Comparison of ENCODE assay signal across 7 mouse cellular contexts in the genomic region with DNA sequence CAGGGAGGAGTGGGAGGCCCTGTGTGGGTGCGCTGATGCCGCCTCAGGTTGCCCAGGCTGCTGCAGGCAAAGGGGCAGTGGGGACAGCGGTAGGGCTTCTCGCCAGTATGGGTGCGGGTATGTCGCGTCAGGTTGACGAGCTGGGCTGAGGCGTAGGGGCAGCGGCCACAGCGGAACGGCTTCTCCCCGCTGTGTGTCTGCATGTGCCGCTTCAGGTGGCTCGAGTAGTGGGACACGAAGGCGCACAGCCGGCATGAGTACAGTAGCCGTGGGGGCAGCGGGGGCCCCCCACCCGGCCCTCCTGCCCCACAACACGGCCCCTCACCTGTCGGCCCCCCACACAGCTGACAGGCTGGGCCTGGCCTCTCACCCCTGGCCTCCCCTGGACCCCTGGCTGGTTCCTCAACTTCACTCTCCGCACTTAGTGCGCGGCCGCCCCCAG. TPM values are rescaled to one million over a fixed set of nuclear protein-coding genes. Genes with fewer than 3 reads are reported as not detected.
A peak's percentile ranks its signal among the peaks of the same experiment; 100 is the strongest.
DNase-seq lines count a peak whose midpoint lies in the region; ATAC-seq and TF ChIP-seq lines count a peak whose summit lies in the region.

No protein-coding gene starts in this region.

- peak overlapping the region; percentile 87; the same call in 1 of the 2 replicates for H3K4me2 ChIP-seq in kidney, embryonic 16.5 days (replicated peaks; ENCODE audit: low read depth, low read length)
- H3K4me2 ChIP-seq in forebrain, embryonic 15.5 days (replicated peaks): no peak overlapping the region
- H3K4me2 ChIP-seq in liver, postnatal 0 days (ENCODE audit: low read depth, low read length): peak overlapping the region; percentile 97; the same call in 1 of the 2 replicates

- no peak for DNase-seq in kidney, adult 8-10 months
- DNase-seq in liver, postnatal 0 days: no peak
- no peak for DNase-seq in spleen, postnatal 10 days (ENCODE audit: low spot score in 2 of 2)

- TF ChIP-seq CTCF in bone marrow macrophage, adult 2 months (IDR thresholded peaks at IDR 0.05; ENCODE audit: low read depth, low read length): no peak
- no peak for TF ChIP-seq CTCF in liver, postnatal 0 days (IDR thresholded peaks at IDR 0.05; ENCODE audit: low read depth)

- no peak for ATAC-seq in kidney, embryonic 16.5 days (ENCODE audit: low FRiP score, low TSS enrichment)
- no peak for ATAC-seq in forebrain, embryonic 15.5 days (replicated peaks)
- ATAC-seq in liver, postnatal 0 days: no peak
- ATAC-seq in monocyte, adult 5-6 weeks (replicated peaks; ENCODE audit: insufficient number of reproducible peaks, low FRiP score, low TSS enrichment, poor library complexity, severe bottlenecking): no peak

- H3K9me3 ChIP-seq in kidney, embryonic 16.5 days (ENCODE audit: low read length): peaks cover 6% of the 10 kb centered on the region
- H3K9me3 ChIP-seq in forebrain, embryonic 15.5 days: 0 out of 2 replicates have a peak, but pooled peaks cover 5% of the 10 kb centered on the region
- peaks cover 3% of the 10 kb centered on the region; the same call in 1 of the 2 replicates for H3K9me3 ChIP-seq in liver, postnatal 0 days (ENCODE audit: low read length)

- WGBS in kidney, embryonic 16.5 days: 83% methylated on average over 27 of the region's 27 CpGs
- 91% methylated on average over 27 of the region's 27 CpGs for WGBS in forebrain, embryonic 15.5 days
- 87% methylated on average over 27 of the region's 27 CpGs for WGBS in liver, postnatal 0 days (ENCODE audit: insufficient replicate concordance)

- peaks cover 21% of the 10 kb centered on the region for H3K4me1 ChIP-seq in kidney, embryonic 16.5 days (ENCODE audit: insufficient read depth, low read length)
- peaks cover 39% of the 10 kb centered on the region for H3K4me1 ChIP-seq in bone marrow macrophage, adult 2 months (ENCODE audit: control insufficient read depth, insufficient read depth, low read length)
- H3K4me1 ChIP-seq in forebrain, embryonic 15.5 days: peaks cover 22% of the 10 kb centered on the region
- H3K4me1 ChIP-seq in liver, postnatal 0 days (ENCODE audit: insufficient read depth): peaks cover 19% of the 10 kb centered on the region

- H3K4me3 ChIP-seq in kidney, embryonic 16.5 days (ENCODE audit: low read length): no peak overlapping the region
- H3K4me3 ChIP-seq in bone marrow macrophage, adult 2 months (ENCODE audit: insufficient read depth, low read length): peak overlapping the region; percentile 38
- peak overlapping the region; percentile 99 for H3K4me3 ChIP-seq in forebrain, embryonic 15.5 days
- H3K4me3 ChIP-seq in liver, postnatal 0 days (ENCODE audit: low read depth, low read length): 0 out of 2 replicates have a peak overlapping the region, but pooled peaks have one; percentile 70

- TF ChIP-seq POLR2A in bone marrow macrophage, adult 2 months (IDR thresholded peaks at IDR 0.05; ENCODE audit: borderline replicate concordance, low read depth, low read length): no peak

- H3K9ac ChIP-seq in kidney, embryonic 16.5 days (replicated peaks; ENCODE audit: low read length): no peak overlapping the region
- H3K9ac ChIP-seq in forebrain, embryonic 15.5 days (replicated peaks): no peak overlapping the region
- peak overlapping the region; percentile 89; the same call in 1 of the 2 replicates for H3K9ac ChIP-seq in liver, postnatal 0 days (replicated peaks)

- no peak overlapping the region for H3K27ac ChIP-seq in kidney, embryonic 16.5 days (ENCODE audit: low read length)
- peak overlapping the region; percentile 85; the same call in 1 of the 2 replicates for H3K27ac ChIP-seq in bone marrow macrophage, adult 2 months (ENCODE audit: insufficient read depth, low read depth, low read length)
- H3K27ac ChIP-seq in forebrain, embryonic 15.5 days (replicated peaks): no peak overlapping the region
- H3K27ac ChIP-seq in liver, postnatal 0 days (ENCODE audit: low read depth): 0 out of 2 replicates have a peak overlapping the region, but pooled peaks have one; percentile 76

- TF ChIP-seq EP300 in liver, postnatal 0 days (IDR thresholded peaks at IDR 0.05; ENCODE audit: low read depth): no peak

- peaks cover 78% of the 10 kb centered on the region for H3K36me3 ChIP-seq in kidney, embryonic 16.5 days (ENCODE audit: insufficient read depth, low read length)
- H3K36me3 ChIP-seq in forebrain, embryonic 15.5 days: peaks cover 81% of the 10 kb centered on the region
- peaks cover 78% of the 10 kb centered on the region for H3K36me3 ChIP-seq in liver, postnatal 0 days (replicated peaks; ENCODE audit: insufficient read depth, low read length)

- no peaks in the 10 kb centered on the region for H3K27me3 ChIP-seq in kidney, embryonic 16.5 days (ENCODE audit: insufficient read depth, low read length)
- H3K27me3 ChIP-seq in forebrain, embryonic 15.5 days: no peaks in the 10 kb centered on the region
- H3K27me3 ChIP-seq in liver, postnatal 0 days (ENCODE audit: insufficient read depth, low read length): no peaks in the 10 kb centered on the region

RNA-seq across cellular contexts. Expression of a gene that starts 1.8 kb away (rescaled TPM):
- polyA plus RNA-seq in kidney, embryonic 16.5 days (2015; fragmentation: Nextera tagmentation; extraction: Ambion mirVana): 9.9 and 10.9 TPM in 2 replicates
- 32.3 and 33.1 TPM in 2 replicates for polyA plus RNA-seq in bone marrow macrophage, adult 2 months (2012; ENCODE audit: insufficient read depth, insufficient read length, missing spikeins)
- polyA plus RNA-seq in forebrain, embryonic 15.5 days (2015; fragmentation: Nextera tagmentation; extraction: Ambion mirVana): 16.3 and 17.7 TPM in 2 replicates
- polyA plus RNA-seq in liver, postnatal 0 days (2015; fragmentation: Nextera tagmentation; extraction: Ambion mirVana): 2.9 TPM in 2 replicates
- 13.8 to 18.5 TPM (median 16.0 TPM) in 3 replicates for total RNA-seq in monocyte, adult 5-6 weeks (2017)

RNA-seq across cellular contexts. Expression of a gene that starts 7.1 kb away (rescaled TPM):
- polyA plus RNA-seq in kidney, embryonic 16.5 days (2015; fragmentation: Nextera tagmentation; extraction: Ambion mirVana): 76.1 and 81.5 TPM in 2 replicates
- polyA plus RNA-seq in bone marrow macrophage, adult 2 months (2012; ENCODE audit: insufficient read depth, insufficient read length, missing spikeins): 28.3 and 28.9 TPM in 2 replicates
- polyA plus RNA-seq in forebrain, embryonic 15.5 days (2015; fragmentation: Nextera tagmentation; extraction: Ambion mirVana): 78.8 and 87.0 TPM in 2 replicates
- 35.5 and 36.8 TPM in 2 replicates for polyA plus RNA-seq in liver, postnatal 0 days (2015; fragmentation: Nextera tagmentation; extraction: Ambion mirVana)
- 12.1 to 24.5 TPM (median 22.7 TPM) in 3 replicates for total RNA-seq in monocyte, adult 5-6 weeks (2017)

RNA-seq across cellular contexts. Expression of a gene that starts 7.3 kb away (rescaled TPM):
- 151 and 165 TPM in 2 replicates for polyA plus RNA-seq in kidney, embryonic 16.5 days (2015; fragmentation: Nextera tagmentation; extraction: Ambion mirVana)
- polyA plus RNA-seq in bone marrow macrophage, adult 2 months (2012; ENCODE audit: insufficient read depth, insufficient read length, missing spikeins): 80.3 and 85.8 TPM in 2 replicates
- 138 and 143 TPM in 2 replicates for polyA plus RNA-seq in forebrain, embryonic 15.5 days (2015; fragmentation: Nextera tagmentation; extraction: Ambion mirVana)
- 29.4 and 29.9 TPM in 2 replicates for polyA plus RNA-seq in liver, postnatal 0 days (2015; fragmentation: Nextera tagmentation; extraction: Ambion mirVana)
- 59.3 to 91.8 TPM (median 80.9 TPM) in 3 replicates for total RNA-seq in monocyte, adult 5-6 weeks (2017)

RNA-seq across cellular contexts. Expression of a gene that starts 20.1 kb away (rescaled TPM):
- 138 and 139 TPM in 2 replicates for polyA plus RNA-seq in kidney, embryonic 16.5 days (2015; fragmentation: Nextera tagmentation; extraction: Ambion mirVana)
- polyA plus RNA-seq in bone marrow macrophage, adult 2 months (2012; ENCODE audit: insufficient read depth, insufficient read length, missing spikeins): 61.2 and 67.7 TPM in 2 replicates
- polyA plus RNA-seq in forebrain, embryonic 15.5 days (2015; fragmentation: Nextera tagmentation; extraction: Ambion mirVana): 170 TPM in 2 replicates
- 49.4 and 56.9 TPM in 2 replicates for polyA plus RNA-seq in liver, postnatal 0 days (2015; fragmentation: Nextera tagmentation; extraction: Ambion mirVana)
- total RNA-seq in monocyte, adult 5-6 weeks (2017): 124 to 184 TPM (median 154 TPM) in 3 replicates

RNA-seq across cellular contexts. Expression of a gene that starts 20.4 kb away (rescaled TPM):
- polyA plus RNA-seq in kidney, embryonic 16.5 days (2015; fragmentation: Nextera tagmentation; extraction: Ambion mirVana): 82.8 and 99.0 TPM in 2 replicates
- polyA plus RNA-seq in bone marrow macrophage, adult 2 months (2012; ENCODE audit: insufficient read depth, insufficient read length, missing spikeins): 80.4 and 90.2 TPM in 2 replicates
- 69.5 and 75.4 TPM in 2 replicates for polyA plus RNA-seq in forebrain, embryonic 15.5 days (2015; fragmentation: Nextera tagmentation; extraction: Ambion mirVana)
- 15.0 and 16.8 TPM in 2 replicates for polyA plus RNA-seq in liver, postnatal 0 days (2015; fragmentation: Nextera tagmentation; extraction: Ambion mirVana)
- 42.4 to 80.2 TPM (median 50.2 TPM) in 3 replicates for total RNA-seq in monocyte, adult 5-6 weeks (2017)

Comparison
In these comparisons a context has a peak if more than half of its experiments do, and no peak if none do; other contexts are left out.
1. H3K27ac ChIP-seq: peak in bone marrow macrophage, adult 2 months (single experiment) and liver, postnatal 0 days (single experiment); none in kidney, embryonic 16.5 days (single experiment) and forebrain, embryonic 15.5 days (single experiment).